Mouse (Mus musculus) urinary bladder, adult 2 months (tissue): ENCODE results near the gene Tekt1. TPM values are rescaled to one million over a fixed set of nuclear protein-coding genes. Genes with fewer than 3 reads are reported as not detected.
"Not testable (repeated sequence)": the region's sequence is repeated elsewhere in the genome, so short reads cannot be mapped to it uniquely, and the experiment has no call there.

Experiments
- DNase-seq: peaks from one replicate; pipeline ENCODE4 v3.0.0; 2022; ENCODE audit warnings: low spot score
- polyA plus RNA-seq: library from polyadenylated mRNA; depleted of rRNA; stranded (reverse); fragments of >200 nt; gene quantifications from 2 replicates; pipeline ENCODE4 v1.2.3, GENCODE M21; 2012

The Tekt1 gene
- polyA plus RNA-seq, 1 experiment, result 0.17 TPM

GRCm38 (mm10) chr11:72389407-72390142, 27.3 kb upstream of the Tekt1 start:
- no peak for DNase-seq

- no peak for DNase-seq
Observed at GRCm38 (mm10) chr11:72388113-72388529, 25.9 kb upstream of the Tekt1 start.

- DNase-seq, result no peak
Observed at GRCm38 (mm10) chr11:72379351-72379750, 17.1 kb upstream of the Tekt1 start.

- DNase-seq, result no peak
Observed at GRCm38 (mm10) chr11:72378222-72378621, 16.0 kb upstream of the Tekt1 start.

GRCm38 (mm10) chr11:72376562-72376961, 14.3 kb upstream of the Tekt1 start:
- DNase-seq, result no peak

- no peak for DNase-seq
Observed at GRCm38 (mm10) chr11:72369904-72370672, 7.8 kb upstream of the Tekt1 start.

- no peak for DNase-seq
Observed at GRCm38 (mm10) chr11:72367934-72368674, 5.9 kb upstream of the Tekt1 start.

- DNase-seq, result no peak
Observed at GRCm38 (mm10) chr11:72366126-72366525, 3.9 kb upstream of the Tekt1 start.

GRCm38 (mm10) chr11:72364526-72364925, 2.3 kb upstream of the Tekt1 start:
- no peak for DNase-seq

- DNase-seq, result no peak
Observed at GRCm38 (mm10) chr11:72363523-72364240, 1.4 kb upstream of the Tekt1 start.

- no peak for DNase-seq
Observed at GRCm38 (mm10) chr11:72361385-72362346, 576 bp downstream of the Tekt1 start.

- peak; percentile 61 for DNase-seq
Observed at GRCm38 (mm10) chr11:72354971-72355728, 7.1 kb downstream of the Tekt1 start.

GRCm38 (mm10) chr11:72353186-72353585, 9.1 kb downstream of the Tekt1 start:
- no peak for DNase-seq

- no peak for DNase-seq
Observed at GRCm38 (mm10) chr11:72352272-72352671, 10.0 kb downstream of the Tekt1 start.

- DNase-seq, result no peak
Observed at GRCm38 (mm10) chr11:72349652-72350051, 12.6 kb downstream of the Tekt1 start.

- DNase-seq, result no peak
Observed at GRCm38 (mm10) chr11:72349016-72349415, 13.2 kb downstream of the Tekt1 start.

- DNase-seq, result no peak
Observed at GRCm38 (mm10) chr11:72348563-72348962, 13.7 kb downstream of the Tekt1 start.

- no peak for DNase-seq
Observed at GRCm38 (mm10) chr11:72344486-72344885, 17.8 kb downstream of the Tekt1 start.

- DNase-seq, result no peak
Observed at GRCm38 (mm10) chr11:72343904-72344303, 18.3 kb downstream of the Tekt1 start.

GRCm38 (mm10) chr11:72343238-72343625, 19.0 kb downstream of the Tekt1 start:
- DNase-seq, result not testable (repeated sequence)
